Mouse (Mus musculus) telencephalon, adult 2 months (tissue): ENCODE measurements at regions not wholly inside any gene's neighbourhood (a gene's known extent, or its start where the extent isn't known, plus 50 kb on each side); places are given as distances from the start of the nearest gene placed in this dataset.
A peak's percentile ranks its signal among the peaks of the same experiment; 100 is the strongest.

ENCODE experiments used
- DNase-seq: peaks from one replicate; pipeline ENCODE4 v3.0.0-alpha.2; 2011; ENCODE audit warnings: low read depth, low spot score

DNA sequence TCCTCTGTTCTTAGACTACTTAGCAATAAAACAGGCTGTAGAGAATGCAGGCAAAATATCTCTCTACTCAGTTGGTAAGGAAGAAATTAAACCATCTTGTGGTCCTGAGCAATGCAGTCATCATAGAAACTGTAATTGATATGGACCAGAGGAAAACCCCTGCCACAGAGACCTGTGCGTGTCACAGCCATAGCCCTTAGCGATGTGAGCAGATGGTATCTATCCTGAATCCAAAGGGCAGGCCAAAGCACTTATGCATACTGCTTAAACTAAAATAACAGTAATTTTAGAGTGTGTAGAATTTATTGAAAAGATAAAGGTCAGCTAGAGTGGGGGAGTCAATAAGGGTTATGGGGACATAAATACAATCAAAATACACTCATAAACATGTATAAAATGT is 212.0 kb downstream of the Kcnrg start:
- DNase-seq: no peak

DNA sequence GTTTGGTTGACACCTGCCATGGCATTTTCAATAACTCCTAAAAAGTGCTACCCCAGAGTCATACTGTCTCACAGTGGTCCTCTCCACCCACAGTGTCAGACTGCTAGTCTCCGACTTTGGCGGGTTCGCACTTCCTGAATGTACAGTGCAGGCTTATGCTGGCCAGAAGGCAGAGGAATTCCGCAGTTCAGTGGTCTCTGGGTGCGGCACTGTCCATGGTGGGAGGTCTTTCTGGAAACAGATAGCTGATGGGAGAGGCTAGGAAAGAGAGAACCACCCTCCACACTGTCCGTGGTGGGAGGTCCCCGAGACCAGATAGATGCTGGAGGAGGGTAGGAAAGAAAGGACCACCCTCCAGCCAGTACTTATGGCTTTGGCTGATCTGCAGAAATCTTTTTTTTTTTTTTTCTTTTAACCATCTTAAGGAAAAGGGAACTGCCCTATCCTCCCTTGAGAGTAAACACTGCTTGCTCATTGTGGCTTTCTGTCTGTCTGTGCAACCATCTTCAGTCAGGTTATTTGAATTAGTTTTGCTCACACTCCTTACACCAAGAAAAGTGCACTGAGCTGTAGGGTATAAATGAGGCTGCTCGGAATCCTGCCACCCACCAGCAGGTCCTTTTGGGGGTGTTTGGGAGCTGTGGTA is 227.2 kb downstream of the Kcnrg start:
- DNase-seq: no peak

DNA sequence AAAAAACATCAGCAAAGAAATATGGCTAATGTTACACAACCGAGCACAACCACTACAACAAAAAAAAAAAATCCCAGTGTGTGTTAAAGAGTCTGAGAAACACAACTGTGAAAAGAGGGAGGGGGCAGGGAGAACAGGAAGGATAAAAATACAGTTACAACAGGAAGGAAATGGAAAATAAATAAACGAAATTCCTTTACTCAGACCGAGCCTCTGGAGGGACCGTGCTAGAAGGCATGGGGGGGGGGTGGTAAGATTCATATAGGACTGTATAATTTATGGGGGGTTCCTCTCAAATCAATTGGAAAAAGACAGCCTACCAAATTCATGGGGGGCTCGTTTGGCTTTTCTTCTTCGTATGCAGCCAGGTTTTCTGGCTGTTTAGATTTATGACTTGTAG is 228.5 kb downstream of the Kcnrg start:
- no peak for DNase-seq

DNA sequence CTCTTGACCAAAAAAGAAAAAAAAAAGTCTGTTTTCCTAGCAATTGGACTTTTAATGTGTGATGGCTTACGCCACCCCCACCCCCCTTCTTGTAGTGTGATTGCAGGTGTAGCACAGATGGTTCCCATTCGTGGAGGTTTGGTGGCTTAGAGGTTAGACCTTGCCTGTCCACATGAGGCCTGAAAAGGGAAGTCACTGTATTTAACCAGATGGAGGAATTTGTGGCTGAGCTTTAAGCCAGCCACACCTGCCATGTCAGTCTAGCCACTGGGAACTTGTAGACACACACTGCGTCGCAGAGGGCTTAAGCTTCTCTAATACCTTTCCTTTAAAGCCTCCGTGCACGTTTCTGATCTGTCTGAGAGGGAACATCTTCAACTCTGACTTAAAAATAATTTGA is 229.0 kb downstream of the Kcnrg start:
- no peak for DNase-seq

DNA sequence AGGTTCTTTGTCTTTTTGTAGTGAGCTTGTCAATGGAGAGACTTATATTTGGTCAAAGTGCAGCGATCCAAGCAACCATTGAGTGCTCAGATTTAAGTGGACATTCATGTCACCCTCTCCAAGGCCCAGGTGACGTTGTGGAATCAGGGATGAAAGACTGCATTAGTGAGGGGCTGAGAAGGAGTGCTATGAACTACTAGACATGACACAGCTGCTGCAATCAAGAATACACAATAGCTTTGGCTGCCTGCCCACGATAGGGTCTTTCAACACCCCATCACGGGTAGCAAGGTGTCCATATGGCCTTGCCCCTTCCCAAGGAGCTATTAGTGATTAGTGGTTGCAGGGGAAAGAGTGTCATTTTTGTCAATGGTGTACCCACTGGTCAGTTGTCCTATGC is 229.7 kb downstream of the Kcnrg start:
- DNase-seq: no peak

DNA sequence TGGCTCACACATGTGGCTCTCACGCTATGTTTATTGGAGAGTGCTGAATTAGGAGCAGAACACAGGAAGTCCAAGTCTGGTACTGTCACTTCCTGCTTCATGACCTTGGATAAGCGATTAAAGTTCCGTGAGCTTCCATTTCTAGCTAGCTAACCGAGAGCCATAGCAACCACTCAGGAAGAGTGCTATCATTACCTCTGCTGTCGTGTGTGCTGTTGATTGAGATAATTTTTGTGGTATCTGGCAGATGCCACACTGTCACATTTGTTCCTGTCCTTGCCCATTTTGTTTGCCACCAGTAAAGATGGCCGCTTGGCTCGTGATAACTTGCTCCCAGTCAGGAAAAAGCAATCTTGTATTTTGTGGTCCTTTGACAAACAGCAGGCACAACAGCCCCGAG is 230.6 kb downstream of the Kcnrg start:
- DNase-seq: no peak

DNA sequence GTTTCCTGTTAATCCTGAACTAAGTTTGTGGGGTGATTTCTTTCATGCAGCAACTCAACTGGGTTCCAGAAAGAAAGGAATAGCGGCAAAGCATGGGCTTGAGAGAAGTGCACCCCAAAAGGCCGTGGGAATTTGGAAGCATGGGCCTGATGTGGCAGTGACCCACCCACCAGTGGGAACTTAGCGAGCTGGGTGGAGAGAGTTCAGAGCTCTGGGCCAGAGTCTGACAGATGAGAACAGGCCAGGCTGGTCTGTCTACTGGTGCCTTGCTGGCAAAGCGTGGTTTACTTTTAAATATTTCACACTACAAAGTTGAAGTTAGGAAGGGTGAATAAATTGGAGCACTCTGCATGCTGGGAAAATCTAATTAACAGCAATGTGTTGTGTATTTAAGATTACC is 235.2 kb downstream of the Kcnrg start:
- DNase-seq: no peak

DNA sequence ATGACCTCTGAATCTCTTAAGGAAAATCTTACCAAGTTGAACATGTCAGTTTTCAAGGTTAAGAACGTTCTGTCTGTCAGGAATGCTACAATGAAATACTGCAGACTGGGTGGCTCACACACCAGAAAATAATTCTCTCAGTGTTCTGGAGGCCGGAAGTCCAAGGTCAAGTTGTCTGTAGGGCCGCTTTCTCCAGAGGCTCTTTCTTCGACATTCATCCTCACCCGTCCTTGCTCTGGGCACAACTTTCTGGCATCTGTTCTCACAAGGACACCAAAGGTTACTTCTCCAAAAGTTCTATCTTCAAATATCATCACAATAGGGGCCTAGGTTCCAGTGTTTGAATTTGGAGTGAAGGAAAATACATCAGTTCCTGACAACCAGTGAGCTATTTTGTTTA is 239.2 kb downstream of the Kcnrg start:
- DNase-seq: no peak

DNA sequence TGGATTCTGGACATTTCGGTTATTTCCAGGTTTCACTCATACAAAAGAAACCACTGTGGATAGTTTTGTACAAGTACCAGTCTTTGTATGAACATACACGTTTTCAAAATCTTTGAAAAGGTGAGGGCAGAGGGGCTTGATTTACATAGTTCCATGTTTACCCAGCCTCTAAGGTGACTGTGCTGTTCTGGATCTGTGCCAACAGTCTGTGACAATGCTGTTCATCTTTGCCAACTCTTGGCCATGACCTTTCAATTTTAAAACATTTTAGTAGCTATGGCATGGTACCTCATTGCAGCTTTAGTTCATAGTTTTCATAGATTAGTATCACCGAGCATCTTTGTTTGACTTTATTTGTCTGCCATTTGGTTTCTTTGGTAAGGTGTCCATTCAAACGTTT is 243.0 kb downstream of the Kcnrg start:
- no peak for DNase-seq

DNA sequence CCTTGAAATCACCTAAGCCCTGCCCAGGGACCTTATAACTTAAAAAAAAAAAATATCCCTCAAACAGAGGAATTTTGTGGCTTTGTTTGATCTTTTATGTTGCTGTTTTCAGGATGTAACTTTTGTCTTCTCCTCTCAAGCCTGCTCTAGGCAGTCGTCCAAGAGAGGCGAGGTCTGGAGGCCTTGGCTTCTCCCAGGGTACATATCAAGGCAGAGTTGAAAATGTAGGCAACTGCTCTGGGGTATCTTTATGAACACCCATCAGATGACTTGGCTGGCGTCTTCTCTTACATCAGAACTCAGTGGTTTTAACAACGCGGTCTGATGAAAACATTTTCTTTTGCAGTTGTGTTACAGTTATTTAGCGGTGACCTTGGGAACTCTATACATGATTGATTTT is 250.4 kb downstream of the Kcnrg start:
- DNase-seq: no peak

DNA sequence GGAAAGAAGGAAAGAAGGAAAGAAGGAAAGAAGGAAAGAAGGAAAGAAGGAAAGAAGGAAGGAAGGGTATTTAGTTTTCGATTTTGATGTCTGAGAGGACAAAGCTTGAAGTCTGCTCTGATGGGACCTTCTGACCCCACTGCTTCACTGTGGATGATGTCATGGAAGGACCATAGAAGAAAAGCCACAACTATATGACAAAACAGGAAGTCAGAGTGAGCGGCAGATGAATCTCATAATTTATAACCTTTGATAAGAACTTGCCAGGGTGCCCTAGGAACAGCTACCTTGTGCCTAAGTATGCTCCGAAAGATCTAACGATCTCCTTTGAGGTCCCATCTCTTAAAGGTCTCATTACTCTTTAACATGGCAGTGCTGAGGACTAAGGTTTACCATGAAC is 253.4 kb downstream of the Kcnrg start:
- no peak for DNase-seq

DNA sequence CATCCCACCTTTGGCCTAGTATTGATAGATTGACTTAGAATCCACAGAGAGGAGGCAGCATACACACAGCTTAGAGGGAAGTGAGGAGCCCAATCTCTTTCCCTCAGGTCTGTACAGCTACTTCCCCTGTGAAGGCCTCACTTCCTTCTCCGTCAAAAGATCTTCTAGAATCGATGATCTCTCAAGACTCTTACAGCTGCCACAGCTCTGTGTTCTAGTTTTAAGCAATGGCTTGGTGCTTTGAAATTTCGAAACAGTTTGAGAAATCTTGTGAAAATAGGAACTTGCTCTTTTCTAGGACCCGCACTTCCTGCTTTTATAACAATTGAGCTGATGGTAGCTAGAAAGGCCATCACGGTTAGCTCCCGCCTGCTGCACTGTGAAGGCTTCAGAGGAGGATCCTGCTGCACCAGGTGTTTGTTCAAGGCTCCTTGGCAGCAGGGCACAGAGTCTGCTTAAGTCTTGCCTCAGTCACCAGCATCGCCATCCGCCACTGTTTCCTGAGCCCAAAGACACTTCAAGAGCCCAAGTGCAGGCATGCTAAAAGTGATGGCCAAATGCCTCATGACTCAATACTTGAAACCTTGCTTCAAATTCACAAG is 254.2 kb downstream of the Kcnrg start:
- peak; percentile 27 for DNase-seq

DNA sequence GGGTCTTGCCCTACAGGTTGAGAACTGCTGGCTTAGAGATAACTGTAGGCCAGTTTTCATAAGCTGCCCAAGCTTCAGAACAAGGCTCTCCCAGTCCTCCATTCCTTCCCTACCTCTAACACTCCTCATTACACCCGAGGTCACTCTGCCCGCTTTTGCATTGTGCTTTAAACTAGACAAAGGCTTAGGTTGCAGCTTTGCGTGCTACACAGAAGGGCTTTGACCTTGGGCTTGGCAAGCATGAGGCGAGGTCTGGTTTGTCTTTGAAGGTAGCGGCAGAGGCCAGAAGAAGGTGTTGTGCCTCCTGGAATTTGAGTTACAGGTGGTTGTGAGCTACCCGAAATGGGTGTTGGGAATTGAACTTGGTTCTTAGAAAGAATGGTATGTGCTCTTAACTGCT is 255.7 kb downstream of the Kcnrg start:
- no peak for DNase-seq

DNA sequence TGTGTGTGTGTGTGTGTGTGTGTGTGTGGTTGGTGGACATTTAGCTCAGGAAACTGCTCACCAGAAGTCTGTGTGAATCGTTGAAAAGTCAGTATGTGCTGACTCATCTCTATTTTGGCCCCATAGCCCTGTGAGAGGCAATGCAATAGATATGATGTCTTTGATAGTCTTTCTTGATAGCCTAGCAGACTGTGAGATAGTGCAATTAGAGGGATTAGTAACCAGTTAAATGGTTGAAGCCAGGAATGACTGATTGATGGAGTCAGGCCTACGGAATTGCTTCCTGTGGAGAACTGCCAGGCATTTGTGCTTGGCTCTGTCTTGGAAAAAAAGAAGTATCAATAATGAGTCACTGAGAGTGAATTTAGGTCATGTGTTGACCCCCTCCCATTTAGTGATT is 256.2 kb downstream of the Kcnrg start:
- no peak for DNase-seq

DNA sequence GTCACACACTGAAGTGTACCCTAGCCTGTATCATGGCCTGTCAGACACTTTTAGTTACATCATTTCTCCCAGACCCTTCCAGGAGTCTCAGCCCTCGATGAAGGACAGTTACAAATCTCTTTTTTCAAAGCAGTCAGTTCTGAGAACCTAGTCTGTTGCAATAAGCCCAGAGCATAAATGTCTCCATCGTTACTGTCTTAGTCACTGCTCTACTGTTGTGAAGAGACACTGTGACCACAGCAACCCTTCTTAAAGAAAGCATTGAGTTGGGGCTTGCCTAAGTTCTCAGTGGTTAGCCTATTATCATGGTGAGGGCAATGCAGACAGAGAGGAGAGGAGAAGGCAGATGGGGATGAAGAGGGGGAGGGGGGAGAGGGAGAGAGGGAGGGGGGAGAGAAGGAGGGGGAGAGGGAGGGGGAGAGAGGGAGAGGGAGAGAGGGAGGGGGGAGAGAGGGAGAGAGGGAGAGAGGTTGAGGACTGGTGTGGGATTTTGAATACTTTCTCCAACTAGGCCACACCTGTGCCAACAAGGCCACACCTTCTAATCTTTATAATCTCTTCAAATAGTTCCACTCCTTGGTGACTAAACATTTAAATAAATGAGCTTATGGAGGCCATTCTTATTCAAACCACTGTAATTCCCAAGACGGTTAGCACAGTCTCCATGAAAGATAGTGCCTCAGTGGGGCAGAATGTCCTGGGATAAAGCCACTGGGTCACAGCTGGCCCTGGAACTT is 259.4 kb downstream of the Kcnrg start:
- DNase-seq: no peak

DNA sequence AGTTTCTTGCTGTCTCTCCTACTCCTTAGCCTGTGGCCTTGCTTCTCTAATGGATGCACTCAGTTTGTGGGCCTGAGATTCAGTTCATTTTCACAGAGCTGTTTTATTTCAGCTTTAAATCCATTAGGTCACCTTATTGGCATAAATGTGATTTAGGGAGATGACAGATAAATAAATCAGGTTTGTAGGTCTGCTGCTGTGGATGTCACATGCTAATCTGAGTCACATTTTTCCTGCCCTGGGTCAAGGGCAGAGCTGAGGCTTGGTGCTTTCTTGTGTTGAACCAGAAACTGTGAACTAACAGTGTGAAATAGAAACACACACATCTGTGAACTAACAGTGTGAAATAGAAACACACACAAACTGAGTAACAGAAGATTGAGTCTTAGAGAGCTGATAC is 266.9 kb downstream of the Kcnrg start:
- no peak for DNase-seq

DNA sequence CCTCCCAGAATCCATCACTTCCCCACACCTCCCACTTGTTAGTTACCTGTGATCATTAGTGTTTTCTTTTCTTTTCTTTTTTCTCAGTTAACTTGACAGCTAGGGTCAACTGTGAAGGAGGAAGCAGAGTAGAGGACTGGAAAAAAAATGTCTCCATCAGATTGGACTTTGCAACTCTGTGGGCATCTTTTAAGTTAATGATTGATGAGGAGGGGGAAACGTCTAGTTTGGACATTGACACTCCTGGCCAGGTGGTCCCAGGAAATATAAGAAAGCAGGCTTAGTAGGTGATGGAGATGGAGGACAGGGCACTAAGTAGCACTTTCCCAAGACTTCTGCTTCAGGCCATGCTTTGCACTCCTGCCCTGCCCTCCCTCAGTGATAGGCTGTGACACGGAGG is 272.2 kb downstream of the Kcnrg start:
- DNase-seq: no peak

DNA sequence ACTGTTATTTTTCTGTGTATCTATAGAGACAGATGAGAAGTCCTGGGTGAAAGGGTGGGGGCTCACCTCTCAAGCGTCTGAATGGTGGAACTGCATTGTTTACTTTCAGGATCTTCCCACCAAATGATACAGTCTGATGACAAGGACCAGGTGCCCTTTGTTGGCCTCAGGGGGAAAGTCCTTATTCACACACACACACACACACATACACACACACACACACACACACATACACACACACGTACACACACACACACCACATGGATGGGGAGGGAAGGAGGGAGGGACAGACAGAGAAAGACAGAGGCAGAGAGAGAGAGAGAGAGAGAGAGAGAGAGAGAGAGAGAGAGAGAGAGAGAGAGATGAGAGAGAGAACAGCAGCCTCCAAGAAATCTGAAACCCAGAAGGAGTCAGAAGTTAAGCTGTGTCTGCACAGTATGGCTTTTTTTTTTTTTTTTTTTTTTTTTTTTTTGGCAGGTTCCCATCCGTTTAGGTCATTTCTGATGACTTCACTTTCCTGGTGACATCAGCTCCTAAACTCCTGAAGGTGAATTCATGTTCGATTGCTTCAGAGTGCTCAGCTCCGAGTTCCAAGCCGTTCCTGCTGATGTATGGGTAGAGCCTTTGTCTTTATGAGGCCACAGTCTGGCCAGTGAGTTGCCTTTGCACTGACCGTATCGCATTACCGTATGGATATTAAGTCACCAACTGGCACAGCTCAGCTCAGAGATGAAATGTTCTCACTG is 273.4 kb downstream of the Kcnrg start:
- no peak for DNase-seq

DNA sequence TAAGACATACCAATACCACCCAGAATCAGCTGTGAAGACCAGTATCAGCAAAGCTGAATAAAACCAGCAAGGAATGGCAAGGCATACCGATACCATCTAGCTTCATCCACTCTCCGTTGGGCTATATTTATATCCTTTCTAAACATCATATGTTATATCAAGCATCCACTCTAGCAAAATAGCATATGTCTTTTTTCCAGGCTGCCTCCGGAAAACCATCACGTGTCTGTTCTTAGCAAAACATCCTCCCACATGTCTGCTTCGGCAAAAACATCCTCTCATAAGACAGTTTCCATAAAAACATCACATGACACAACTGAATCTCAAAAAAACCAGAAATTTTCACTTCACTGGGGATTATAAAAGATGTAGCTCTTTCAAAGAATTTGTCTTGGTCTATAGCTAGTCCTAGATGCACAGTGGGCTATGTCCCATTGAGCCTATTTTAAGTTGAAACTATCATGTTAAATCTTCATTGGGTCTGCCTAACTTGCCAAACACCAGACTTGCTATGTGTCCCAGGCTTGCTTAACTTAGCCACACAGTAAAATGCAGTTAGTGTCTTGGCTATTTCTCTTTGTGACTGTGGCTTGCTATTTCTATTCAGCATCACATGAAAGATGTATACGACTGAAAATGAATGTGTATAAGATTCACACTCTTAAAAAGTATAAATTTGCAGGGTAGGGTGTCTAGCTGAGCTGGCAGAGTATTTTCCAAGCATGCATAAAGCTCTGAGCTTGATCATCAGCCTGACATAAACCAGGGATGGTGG is 278.2 kb downstream of the Kcnrg start:
- DNase-seq: no peak

DNA sequence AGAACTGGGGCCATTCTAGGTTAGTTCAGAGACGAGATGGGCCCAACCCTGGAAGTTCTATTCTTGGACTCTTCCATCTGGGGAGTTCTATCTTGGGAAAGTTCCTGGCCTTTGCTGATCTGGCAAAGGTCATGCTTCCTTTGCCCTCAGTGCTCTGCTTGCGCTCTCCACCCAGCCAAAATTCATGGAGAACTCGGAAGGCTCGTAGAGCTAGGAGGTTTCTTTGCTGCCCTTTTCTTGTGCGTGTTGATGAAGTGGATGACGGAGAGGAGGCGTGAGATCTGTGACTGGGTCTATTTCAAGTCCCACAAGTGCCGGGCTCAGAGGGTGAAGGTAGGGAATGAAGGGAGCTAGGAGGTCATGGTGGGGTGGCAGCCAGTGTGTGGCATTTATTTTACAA is 282.4 kb downstream of the Kcnrg start:
- no peak for DNase-seq

DNA sequence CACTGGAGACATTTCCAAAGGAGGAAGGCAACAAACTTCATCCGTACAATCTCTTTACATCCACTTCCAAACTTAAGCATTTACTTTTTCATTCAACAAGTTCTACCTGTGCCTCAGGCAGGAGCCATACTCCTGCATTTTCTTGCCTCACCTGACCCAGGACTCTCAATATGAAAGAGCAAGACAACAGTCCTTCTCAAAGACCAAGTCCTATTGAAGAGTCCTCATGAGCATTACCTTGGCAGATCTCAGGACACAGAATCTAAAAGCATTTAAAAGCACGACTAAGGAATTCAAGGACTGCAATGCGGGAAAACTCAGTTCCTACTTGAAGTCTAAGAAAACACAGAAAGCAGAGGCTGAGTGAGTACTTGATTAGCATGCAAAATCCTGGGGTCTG is 286.5 kb downstream of the Kcnrg start:
- no peak for DNase-seq

DNA sequence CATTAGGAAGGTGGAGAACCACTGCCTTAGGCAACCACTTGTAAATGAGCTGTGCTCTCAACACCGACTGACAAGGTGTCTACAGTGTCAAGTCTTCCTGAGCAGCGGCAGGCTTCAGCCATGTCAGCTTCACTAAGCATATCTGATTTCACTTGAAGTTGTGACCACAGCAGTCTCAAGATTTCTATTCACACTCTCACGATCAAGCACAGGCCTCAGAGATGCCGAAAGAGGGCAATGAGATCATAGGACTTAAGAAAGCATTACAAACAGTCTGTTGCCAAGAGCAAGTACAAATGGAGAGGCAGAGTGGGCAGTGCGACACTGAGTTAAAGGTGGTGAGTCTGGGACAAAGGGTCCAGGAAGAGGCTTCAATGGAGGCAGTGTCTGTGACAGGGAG is 289.6 kb downstream of the Kcnrg start:
- no peak for DNase-seq
